Mouse (Mus musculus): Measurements from ENCODE around the gene Kif13a. TPM values are rescaled to one million over a fixed set of nuclear protein-coding genes. Genes with fewer than 3 reads are reported as not detected.

Gene Kif13a
- total RNA-seq, 2 experiments from 2014 or later, result 20.9 to 21.7 TPM

GRCm38 (mm10) chr13:46839236-46839635, 90.4 kb downstream of the Kif13a start:
- Histone ChIP-seq H3K27ac (no peak overlapping the region), H3K4me3 (no peak overlapping the region)
- DNase-seq (ENCODE audit: low spot score in 2 of 2), result no peak
- no peak for TF ChIP-seq CTCF (conservative IDR thresholded peaks at IDR 0.05)

- Histone ChIP-seq H3K4me3 (no peak overlapping the region), H3K27ac (no peak overlapping the region)
- TF ChIP-seq CTCF (conservative IDR thresholded peaks at IDR 0.05), result peak; percentile 79
- peak in 1 of 2 experiments; percentile 31 for DNase-seq (ENCODE audit: low spot score in 2 of 2)
Observed at GRCm38 (mm10) chr13:46838551-46838950, 91.1 kb downstream of the Kif13a start.

- DNase-seq (ENCODE audit: low spot score in 2 of 2), result no peak
- no peak overlapping the region for H3K4me3 ChIP-seq
- TF ChIP-seq CTCF (conservative IDR thresholded peaks at IDR 0.05), result no peak
- no peak overlapping the region for H3K27ac ChIP-seq
Observed at GRCm38 (mm10) chr13:46835351-46835750, 94.3 kb downstream of the Kif13a start.

DNA sequence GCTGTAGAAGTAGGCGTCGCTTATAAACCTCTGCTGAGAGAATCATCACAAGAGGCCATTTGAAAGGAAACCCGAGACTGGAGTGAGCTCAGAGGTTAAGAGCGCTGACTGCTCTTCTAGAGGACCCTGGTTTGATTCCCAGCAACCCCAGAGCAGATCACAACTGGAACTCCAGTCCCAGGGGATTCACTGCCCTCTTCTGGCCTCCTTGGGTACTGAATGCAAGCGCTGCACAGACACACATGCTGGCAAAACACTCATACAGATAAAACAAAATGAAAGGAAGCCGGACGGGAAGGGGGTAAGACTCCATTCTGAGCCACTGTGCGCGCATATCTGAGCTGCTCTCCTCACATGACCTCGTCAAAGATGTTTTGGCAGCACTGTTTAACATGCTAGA, 94.9 kb downstream of the Kif13a start:
- Histone ChIP-seq H3K4me3 (no peak overlapping the region), H3K27ac (no peak overlapping the region)
- TF ChIP-seq CTCF (conservative IDR thresholded peaks at IDR 0.05), result peak; percentile 38
- DNase-seq (ENCODE audit: low spot score in 2 of 2), result no peak

- TF ChIP-seq CTCF (conservative IDR thresholded peaks at IDR 0.05), result no peak
- Histone ChIP-seq H3K27ac (no peak overlapping the region), H3K4me3 (no peak overlapping the region)
- DNase-seq (ENCODE audit: low spot score in 2 of 2), result no peak
Observed at GRCm38 (mm10) chr13:46833586-46833985, 96.1 kb downstream of the Kif13a start.

GRCm38 (mm10) chr13:46832956-46833355, 96.7 kb downstream of the Kif13a start:
- Histone ChIP-seq H3K27ac (no peak overlapping the region), H3K4me3 (no peak overlapping the region)
- TF ChIP-seq CTCF (conservative IDR thresholded peaks at IDR 0.05), result peak; percentile 77
- no peak for DNase-seq (ENCODE audit: low spot score in 2 of 2)

DNA sequence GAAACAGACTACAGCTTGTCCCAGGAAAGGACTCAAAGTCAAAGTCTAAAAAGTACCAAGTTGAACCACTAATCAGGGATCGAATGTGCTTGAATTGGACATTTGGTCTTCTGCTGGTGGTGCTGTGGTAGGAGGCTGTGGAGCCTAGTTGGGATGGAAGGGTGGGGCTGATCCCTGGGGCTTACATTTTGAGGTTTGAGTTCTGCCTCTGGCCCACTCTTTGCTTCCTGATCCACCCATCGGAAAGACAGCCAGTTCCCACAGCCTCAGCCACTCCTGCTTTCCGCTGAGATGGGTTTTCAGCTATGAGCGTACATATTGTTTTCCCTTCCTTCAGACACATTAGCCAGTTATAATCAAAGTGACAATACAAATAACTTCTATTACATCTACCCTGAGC, 106.4 kb downstream of the Kif13a start:
- H3K4me3 ChIP-seq, result no peak overlapping the region
- DNase-seq (ENCODE audit: low spot score in 2 of 2), result no peak
- H3K27ac ChIP-seq, result no peak overlapping the region
- no peak for TF ChIP-seq CTCF (conservative IDR thresholded peaks at IDR 0.05)

- no peak for DNase-seq (ENCODE audit: low spot score in 2 of 2)
- no peak for TF ChIP-seq CTCF (conservative IDR thresholded peaks at IDR 0.05)
- no peak overlapping the region for H3K4me3 ChIP-seq
- H3K27ac ChIP-seq, result no peak overlapping the region
Observed at GRCm38 (mm10) chr13:46822200-46822599, 107.5 kb downstream of the Kif13a start.

DNA sequence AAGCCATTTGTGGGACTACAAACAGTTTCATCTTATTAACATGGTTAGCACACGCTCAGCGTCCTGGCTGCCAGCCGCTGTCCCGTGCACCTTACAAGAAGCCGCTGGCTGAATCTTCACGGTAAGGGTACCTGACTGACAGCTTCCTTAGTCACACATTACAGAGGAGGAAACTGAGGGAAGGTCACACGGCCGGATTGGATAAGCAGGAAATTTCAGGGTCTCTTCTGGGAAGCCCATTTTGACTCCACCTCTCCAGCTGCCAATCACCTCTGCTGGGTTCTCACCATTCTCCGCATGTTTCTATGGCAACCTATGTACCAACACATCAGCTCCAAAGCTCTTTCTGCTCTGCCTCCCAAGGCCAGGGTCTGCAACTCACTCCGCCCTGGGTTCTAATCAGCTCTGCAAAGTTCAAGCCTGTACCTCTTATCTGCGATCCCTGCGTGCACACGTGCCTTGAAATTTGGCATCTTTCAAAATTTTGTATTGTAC, 109.9 kb downstream of the Kif13a start:
- Histone ChIP-seq H3K27ac (no peak overlapping the region), H3K4me3 (no peak overlapping the region)
- TF ChIP-seq CTCF (conservative IDR thresholded peaks at IDR 0.05), result no peak
- no peak for DNase-seq (ENCODE audit: low spot score in 2 of 2)

GRCm38 (mm10) chr13:46819202-46819728, 110.4 kb downstream of the Kif13a start:
- Histone ChIP-seq H3K4me3 (no peak overlapping the region), H3K27ac (no peak overlapping the region)
- peak; percentile 31; the same call in 1 of the 2 replicates for TF ChIP-seq CTCF (conservative IDR thresholded peaks at IDR 0.05)
- no peak for DNase-seq (ENCODE audit: low spot score in 2 of 2)

GRCm38 (mm10) chr13:46818374-46818773, 111.3 kb downstream of the Kif13a start:
- TF ChIP-seq CTCF (conservative IDR thresholded peaks at IDR 0.05), result no peak
- Histone ChIP-seq H3K4me3 (no peak overlapping the region), H3K27ac (no peak overlapping the region)
- no peak for DNase-seq (ENCODE audit: low spot score in 2 of 2)

DNA sequence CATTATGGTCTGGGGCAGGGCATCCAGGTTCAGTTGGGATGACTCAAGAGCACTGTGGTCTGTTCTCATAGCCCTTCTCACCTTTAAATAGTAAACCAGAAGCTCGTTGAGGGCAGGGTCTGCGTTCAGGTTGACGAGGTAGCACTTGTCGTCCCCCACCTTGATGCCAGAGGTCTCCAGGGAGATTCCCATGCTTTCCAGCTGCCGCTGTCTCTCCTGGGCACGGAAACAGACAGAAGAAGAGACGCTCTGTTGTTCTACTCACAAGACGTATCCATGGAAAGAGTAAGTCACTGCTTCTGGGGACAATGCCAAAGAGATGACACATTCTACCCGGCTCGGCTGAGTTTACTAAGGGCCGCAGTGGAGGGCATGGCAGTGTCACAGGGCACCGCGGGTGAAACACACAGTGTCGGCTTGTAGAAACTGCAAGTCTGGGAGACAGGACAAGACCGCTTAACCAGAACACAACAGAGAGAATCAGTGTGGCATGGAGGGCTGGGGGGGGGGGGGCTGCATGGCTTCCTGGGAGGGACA, 117.0 kb downstream of the Kif13a start:
- DNase-seq (ENCODE audit: low spot score in 2 of 2), result no peak
- TF ChIP-seq CTCF (conservative IDR thresholded peaks at IDR 0.05), result no peak
- no peak overlapping the region for H3K4me3 ChIP-seq
- H3K27ac ChIP-seq, result no peak overlapping the region

GRCm38 (mm10) chr13:46811696-46812095, 118.0 kb downstream of the Kif13a start:
- no peak for DNase-seq (ENCODE audit: low spot score in 2 of 2)
- Histone ChIP-seq H3K4me3 (no peak overlapping the region), H3K27ac (no peak overlapping the region)
- TF ChIP-seq CTCF (conservative IDR thresholded peaks at IDR 0.05), result no peak

- TF ChIP-seq CTCF (conservative IDR thresholded peaks at IDR 0.05), result no peak
- Histone ChIP-seq H3K27ac (no peak overlapping the region), H3K4me3 (no peak overlapping the region)
- DNase-seq (ENCODE audit: low spot score in 2 of 2), result no peak
Observed at GRCm38 (mm10) chr13:46810613-46811012, 119.1 kb downstream of the Kif13a start.

Data from layer of hippocampus, adult 2 months (tissue).